Mouse (Mus musculus): ENCODE results near the gene Ttc14.

GRCm38 (mm10) chr3:33843801-33844632, 44.4 kb downstream of the Ttc14 start, which contains the start of gene Ccdc39:
- no peak for TF ChIP-seq EP300 (IDR thresholded peaks at IDR 0.05; ENCODE audit: low read depth)
- TF ChIP-seq CTCF (IDR thresholded peaks at IDR 0.05; ENCODE audit: low read depth), result no peak

Measured in heart, postnatal 0 days (tissue).